Mouse (Mus musculus) stomach, postnatal 0 days (tissue): ENCODE measurements at regions not wholly inside any gene's neighbourhood (a gene's known extent, or its start where the extent isn't known, plus 50 kb on each side); places are given as distances from the start of the nearest gene placed in this dataset.

Experiments
- CTCF ChIP-seq: IDR thresholded peaks from 2 replicates; pipeline ENCODE4 v1.5.1; 2016; ENCODE audit warnings: antibody characterized with exemption, low read depth, mild to moderate bottlenecking, moderate library complexity
- EP300 ChIP-seq: optimal IDR thresholded peaks from 2 replicates; pipeline ENCODE3; 2016; ENCODE audit warnings: antibody characterized with exemption

GRCm38 (mm10) chr10:67717506-67717905 is 168.8 kb upstream of the Ado start:
- TF ChIP-seq CTCF (no peak), EP300 (no peak)
